Mouse (Mus musculus): Measurements from ENCODE around the gene Hsp90aa1.

GRCm38 (mm10) chr12:110696975-110697400 lies 5.5 kb downstream of the Hsp90aa1 start:
- no peak for TF ChIP-seq CTCF (IDR thresholded peaks at IDR 0.05; ENCODE audit: borderline replicate concordance, insufficient read depth, low read depth, low read length)
- no peak for TF ChIP-seq POLR2A (IDR thresholded peaks at IDR 0.05; ENCODE audit: borderline replicate concordance, insufficient read depth, low read length)
